Mouse (Mus musculus): ENCODE measurements around the gene Fat3.

The Fat3 gene

DNA sequence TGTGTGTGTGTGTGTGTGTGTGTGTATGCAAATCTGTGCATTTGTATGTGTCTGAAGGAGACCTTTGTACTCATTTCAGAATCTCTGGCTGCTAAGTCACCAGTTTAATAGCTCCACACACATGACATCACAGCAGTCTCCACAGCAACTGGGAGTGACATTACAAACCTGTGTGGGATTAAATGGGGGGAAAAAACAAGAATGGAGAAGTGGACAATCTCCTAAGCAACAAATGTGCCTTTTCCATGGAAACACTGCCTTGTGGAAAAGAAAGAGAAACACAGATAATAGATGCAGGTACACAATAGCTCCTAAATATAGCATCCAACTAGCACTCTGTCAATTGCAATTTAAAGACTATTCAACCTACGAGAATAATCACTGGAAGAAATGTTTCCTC, 353.4 kb downstream of the Fat3 start:
- DNase-seq (ENCODE audit: low read depth, low spot score) = no peak

DNA sequence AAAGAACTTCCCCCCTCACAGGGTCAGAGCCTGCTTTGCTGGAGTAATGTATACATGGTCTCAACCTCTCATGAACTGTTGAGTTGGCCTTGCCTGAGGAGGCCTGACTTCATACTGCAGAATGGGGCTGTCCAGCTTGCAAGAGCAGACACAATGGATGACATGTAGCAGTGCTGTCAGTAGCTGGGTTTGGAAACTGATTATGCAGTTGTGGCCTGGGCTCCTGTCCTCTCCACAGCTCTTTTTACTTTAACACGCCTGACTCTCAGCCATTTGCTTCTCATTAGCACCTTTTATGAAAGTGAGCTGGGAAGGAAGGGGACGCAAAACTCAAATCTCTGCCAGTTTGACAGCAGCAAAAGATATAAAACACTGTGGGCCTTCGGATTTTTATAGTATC, 356.4 kb downstream of the Fat3 start:
- DNase-seq (ENCODE audit: low read depth, low spot score) = no peak

DNA sequence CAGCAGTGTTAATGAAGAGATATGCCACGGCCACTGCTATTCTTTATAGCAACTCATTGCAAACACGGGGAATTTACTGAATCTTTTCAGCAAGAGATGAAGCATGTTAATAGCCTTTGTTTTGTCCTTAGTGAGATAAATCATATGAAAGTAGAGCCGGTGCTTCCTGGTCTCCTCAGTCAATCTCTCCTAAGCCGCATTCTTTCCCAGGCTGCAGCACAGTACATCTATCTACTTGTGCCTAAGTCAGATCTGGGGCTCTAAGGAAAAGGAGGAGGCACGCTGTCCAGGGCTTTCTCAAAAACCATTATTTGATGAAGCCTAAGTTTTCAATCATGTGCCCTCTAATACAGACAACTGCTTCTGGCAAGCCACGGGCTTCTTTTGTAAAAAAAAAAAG, 361.8 kb downstream of the Fat3 start:
- DNase-seq (ENCODE audit: low read depth, low spot score) = no peak

DNA sequence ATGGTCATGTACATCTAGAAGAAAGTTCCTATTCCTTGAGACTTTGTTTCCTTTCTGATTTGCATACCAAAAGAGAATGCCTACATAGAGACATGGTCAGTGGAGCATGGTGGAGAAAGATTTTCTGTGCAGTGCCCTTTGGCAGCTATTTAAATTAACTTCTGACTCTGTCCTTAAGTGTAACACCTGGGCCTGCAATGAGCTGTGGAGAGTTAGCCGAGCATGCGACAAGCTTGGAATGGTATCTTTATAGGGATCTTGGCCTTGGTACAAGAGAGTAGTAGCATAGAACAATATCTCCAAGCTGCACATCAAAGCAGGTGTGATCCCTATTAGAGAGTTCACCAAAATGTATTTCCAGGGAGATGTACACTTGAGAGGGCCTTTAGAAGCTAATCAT, 368.0 kb downstream of the Fat3 start:
- DNase-seq (ENCODE audit: low read depth, low spot score) = no peak

DNA sequence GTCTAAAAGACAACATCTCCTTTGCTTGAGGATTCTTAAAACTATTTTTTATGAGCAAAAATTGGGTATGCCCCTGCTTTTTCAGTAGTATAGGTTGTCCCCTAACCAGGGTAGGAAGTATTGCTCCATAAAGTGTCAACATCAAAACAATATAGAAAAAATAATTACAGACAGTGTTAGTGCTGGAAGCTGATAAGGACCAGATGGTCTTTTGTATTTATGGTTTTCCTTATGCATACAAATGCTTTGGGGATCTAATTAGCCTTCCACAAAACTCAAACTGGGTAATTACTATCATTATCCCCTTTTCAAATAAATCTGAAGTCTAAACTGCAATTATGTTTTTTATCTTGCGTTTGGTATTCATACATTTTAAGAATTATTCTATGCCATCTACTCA, 368.5 kb downstream of the Fat3 start:
- no peak for DNase-seq (ENCODE audit: low read depth, low spot score)

DNA sequence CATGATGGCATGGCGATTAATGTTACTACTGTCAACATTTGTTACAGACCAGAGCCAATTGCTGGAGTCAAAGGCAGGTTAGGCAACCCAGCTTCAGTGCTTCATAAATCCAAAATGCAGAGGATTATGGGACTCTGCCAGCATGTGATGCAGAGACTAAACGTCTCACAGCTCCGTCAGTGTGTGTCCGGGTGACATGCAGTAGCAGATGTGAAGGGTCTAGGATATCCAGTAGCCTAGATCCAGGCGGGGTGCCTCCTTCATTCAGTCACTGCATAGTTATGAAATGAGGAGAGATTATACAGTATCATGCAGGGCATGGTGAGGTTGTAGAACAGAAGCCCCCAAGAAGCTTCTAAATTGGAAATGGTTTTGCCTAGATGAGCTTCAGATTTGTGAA, 379.3 kb downstream of the Fat3 start:
- DNase-seq (ENCODE audit: low read depth, low spot score) = no peak

DNA sequence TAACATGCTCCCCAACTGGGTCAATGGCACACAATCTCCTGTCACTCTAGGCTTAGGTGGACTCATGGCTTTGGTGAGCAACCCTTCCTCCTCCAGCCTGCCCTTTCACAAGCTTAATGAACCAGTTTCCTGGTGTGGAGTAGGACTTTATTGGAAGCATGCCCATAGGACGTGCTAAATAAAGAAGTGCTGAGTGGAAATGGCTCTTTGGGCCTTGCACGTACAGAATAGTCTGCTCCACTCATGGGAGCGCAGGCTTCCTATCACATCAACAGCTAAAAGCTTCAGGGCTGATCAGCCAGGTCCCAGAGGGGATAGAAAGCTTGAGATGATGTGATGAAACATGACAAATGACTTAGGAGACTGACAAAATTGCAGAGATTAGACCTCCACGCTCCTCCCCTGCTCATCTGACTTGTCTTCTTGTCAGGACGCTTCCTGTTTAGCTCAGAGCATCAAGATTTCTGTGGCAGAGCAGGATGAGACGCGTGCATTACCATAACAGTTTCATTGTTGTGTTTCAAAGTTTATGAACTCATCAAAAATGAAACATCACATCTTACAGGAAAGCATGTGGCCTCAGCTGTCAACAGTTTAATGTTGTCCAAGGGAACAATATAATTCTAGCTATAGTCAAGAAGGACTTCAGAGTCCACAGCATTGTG, 386.1 kb downstream of the Fat3 start:
- no peak for DNase-seq (ENCODE audit: low read depth, low spot score)

DNA sequence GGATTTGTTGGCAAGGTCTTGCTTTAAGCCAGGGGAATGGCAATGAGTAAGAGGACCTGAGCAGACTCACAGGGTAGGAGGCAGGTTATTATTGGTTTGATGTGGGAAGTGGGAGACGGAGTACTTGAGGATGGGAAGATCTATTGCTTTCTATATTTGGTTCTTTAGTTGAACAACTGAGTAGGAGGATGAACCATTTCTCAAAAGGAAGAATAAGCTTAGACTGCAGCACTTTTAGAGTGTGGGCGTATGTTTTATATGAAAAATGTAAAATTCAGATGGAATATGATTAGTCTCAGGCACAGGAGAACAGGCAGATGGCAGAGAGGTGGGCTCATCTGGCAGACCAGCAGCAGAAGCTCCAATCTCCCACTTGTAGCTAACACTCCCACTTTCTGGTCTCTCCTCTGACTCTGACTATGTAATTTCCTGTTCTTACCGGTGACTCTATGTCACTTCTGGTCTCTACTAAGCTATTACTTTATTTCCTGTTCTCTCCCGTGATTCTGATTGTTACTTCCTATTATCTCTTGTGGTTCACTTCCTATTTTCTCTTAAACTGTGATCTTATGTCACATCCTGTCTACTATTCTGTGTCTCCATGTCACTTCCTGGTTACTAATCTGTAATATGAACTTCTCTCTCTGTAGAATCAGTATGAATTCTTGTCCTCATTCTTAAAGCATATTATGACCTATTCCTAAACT, 387.0 kb downstream of the Fat3 start:
- no peak for DNase-seq (ENCODE audit: low read depth, low spot score)

DNA sequence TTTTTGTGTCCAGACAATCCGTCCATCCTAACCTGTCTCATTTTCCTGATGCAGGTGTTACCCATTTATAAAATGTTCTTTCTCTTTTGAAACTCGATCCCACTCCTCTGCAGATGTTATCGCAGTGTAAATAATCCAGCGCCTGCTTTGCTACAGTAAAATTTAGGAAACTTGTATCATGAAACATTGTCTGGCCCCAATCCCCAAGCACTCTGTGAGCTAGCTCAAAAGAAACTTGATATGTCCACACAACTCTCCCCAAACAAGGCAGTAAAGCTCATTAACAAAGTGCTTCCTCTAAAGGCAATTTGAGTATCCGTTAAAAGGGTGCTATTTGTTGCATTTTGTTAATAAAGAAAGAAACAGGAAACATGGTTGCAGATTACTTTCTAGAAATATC, 393.2 kb downstream of the Fat3 start:
- DNase-seq (ENCODE audit: low read depth, low spot score) = no peak

DNA sequence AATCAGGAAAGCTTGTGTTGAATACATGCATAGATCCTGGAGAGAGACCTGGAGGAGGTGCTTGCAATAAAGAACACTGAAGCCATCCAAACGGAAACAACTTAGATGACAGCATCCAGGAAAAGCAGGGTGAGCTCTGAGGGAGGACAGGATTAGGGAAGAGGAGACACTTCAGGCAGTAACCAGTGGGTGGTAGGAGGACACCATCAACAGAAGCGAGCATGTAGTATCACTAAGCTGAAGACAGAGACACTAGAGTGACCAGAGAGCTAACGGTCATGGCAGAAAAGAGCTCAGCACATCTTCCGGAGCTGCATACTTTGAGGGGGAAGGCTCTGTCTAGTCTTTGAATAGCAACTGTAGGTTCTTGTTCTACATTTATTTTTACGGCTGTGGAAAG, 393.7 kb downstream of the Fat3 start:
- DNase-seq (ENCODE audit: low read depth, low spot score) = no peak

DNA sequence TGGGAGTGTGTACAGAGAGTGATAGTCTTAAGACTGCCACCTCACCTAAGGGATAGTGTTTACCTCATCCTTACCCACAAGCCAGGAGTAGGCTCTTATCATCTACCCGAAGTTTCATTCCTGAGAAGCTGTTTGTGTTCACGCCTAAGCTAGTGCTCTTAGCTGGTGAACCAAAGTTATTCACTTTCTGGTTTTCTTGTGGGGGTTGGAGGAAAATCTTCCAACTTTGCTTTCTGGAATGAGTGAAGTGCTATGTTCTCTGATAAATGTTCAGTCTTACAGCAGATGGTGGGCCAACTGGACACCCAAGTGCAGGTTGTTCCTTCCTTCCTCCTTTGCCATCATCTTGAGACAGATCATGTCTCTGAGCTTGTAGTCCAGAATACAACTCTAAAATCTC, 402.5 kb downstream of the Fat3 start:
- no peak for DNase-seq (ENCODE audit: low read depth, low spot score)

DNA sequence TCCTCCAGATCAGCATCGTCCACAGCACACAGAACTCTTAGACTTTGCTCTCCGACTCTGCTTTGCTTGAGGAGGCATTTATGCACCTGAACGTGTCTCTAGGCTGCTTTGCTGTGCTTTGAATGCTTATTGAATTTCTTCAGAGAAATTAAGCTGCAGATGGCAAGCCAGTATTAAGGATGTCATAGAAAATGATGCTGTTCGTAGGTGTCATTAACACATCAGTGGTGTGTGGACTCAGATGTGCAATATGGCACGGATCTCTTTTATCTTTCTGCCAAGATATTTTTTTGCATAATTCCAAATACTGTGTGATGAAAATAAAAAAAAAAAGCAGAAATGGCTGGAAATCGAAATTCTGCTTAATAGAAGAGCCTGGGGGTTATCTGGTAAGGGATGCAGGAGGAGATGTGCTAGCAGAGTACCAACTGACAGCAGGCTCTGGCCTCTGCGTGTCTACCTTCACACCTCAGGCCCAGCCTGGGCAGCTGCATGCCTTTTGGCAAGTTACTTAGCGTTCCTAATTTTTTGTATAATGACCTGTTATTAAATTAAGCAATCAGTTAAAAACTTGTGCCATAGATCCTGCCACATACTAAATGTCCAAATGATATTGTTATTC, 407.9 kb downstream of the Fat3 start:
- DNase-seq (ENCODE audit: low read depth, low spot score) = no peak

DNA sequence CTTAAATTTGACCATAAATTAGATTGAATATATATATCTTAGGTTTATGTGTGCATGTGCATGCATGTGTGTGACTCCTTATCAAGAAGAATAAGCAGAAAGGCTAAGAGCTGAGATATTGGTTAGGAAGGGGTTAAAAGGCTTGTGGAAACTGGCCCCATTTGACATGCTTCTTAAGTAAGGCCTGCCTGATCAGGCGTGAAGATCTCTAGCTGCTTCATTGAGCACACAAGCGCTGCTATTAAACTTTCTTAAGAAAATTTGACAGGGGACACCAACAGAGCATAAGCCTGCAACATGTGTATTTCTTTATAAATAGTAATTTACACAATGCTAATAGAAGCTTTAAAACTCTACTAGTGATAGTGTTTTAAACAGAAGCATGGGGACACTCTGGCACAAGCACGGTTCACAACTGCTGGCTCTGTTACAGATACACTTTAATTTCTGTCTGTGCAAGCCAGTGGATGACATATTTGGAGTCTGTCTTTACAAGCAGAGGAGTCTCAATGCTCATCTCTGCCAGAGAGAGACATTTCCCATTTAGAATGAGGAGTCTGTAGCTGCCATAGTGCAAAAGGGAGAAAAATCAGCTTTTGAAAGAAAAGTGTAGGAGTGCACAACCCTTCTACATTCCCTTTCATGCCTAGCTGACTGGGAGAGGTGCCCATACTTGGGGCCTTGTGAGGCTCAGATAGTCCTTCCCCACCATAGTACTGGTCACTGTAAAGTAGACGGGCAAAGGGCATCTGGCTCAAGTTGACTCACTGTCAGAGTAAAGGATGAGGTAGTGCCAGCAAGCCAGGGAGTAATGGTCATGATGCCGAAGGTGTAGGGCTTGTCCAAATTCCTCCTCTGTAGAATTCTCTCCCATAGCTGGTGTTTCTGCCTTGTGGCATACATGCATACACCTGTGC, 408.8 kb downstream of the Fat3 start:
- no peak for DNase-seq (ENCODE audit: low read depth, low spot score)

DNA sequence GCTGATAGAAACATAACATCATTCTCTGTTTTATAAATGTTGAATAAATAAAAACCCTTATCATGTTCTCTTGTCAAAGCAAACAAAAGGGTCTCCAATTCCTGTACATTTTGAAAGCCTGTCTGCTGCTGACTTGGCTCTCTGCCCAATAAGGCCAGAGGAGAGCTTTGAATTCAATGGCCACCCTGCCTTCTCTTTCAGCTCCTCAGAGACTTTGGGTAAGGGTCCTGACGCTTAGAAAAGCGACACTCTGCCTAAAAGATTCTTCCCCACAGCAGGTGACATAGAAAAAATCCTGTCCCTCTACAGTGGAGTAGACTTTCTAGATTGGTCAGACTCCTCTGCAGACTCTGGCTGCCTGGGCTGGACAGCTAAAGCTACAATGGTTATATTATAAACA, 421.8 kb downstream of the Fat3 start:
- no peak for DNase-seq (ENCODE audit: low read depth, low spot score)

DNA sequence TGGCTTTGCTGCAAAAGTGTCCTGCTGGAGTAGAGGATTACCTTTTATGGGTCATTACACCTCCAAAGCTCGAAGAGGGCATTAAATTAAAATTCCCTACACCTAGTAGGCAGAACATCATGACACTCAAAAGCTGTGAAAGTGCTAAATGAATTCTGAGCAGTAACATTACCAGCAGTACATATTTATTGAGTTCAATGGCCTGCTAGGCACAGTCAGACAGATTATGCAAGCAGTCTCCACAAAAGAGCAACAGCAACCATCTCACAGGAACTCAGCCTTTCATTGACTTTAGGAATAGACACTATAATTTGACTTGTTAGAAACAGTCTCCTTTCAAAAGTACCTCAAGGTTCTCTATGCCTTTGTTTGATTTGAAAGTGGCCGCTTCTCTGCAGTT, 426.4 kb downstream of the Fat3 start:
- DNase-seq (ENCODE audit: low read depth, low spot score) = no peak

DNA sequence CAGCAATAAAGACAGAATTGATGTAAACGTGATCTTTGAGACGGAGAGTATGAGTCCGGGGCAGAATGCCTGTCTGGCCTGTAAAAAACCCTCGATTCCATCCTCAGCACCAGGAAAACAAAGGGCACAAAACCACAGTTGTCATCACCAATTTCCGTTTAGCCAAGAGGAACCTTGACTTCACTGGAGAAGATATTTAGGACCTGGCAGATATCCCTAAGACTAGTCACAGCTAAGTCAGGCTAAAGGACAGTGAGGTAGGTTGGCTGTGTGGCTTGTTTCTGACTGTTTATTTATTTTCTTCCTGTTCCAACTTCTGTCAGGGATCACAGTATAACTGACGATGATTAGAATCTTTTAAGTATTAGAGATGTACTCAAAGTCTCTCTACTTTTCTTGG, 427.0 kb downstream of the Fat3 start:
- no peak for DNase-seq (ENCODE audit: low read depth, low spot score)

DNA sequence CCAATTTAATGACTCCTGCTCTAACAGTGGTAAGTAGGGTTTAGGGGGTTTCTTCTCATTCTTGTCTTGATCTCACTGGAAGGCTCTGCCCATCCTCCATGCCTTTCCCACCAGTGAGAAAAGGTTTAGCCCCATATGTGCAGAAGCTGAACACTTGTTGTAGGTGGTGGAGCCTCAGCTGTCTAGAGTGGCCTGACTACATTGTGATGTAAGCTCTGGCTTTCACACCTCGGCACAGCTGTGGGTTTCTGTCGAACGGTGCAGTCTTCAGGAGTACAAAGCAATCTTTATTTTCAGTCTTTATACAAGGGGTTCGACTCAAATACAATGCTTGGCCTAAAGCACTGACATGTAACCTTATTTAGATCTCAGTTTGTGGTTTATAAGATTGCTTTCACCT, 437.6 kb downstream of the Fat3 start:
- DNase-seq (ENCODE audit: low read depth, low spot score) = no peak

DNA sequence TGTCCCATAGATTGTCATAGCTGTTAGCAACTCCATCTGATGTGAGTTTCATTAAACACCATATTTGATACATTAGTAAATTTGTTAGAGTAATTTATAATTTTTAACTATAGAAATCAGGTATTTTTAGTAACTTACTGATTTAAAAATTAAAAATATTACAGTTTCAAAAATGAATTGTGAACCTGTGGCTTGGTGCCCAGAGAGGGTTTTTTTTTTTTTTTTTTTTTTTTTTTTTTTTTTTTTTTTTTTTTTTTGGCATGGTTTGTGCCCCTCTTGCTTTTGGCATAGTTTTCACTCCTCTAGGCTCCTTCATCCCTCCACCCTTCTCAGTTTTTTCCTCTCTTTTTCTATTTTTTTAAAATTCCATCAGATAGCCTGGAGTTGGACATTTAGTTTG, 438.6 kb downstream of the Fat3 start:
- DNase-seq (ENCODE audit: low read depth, low spot score) = no peak

DNA sequence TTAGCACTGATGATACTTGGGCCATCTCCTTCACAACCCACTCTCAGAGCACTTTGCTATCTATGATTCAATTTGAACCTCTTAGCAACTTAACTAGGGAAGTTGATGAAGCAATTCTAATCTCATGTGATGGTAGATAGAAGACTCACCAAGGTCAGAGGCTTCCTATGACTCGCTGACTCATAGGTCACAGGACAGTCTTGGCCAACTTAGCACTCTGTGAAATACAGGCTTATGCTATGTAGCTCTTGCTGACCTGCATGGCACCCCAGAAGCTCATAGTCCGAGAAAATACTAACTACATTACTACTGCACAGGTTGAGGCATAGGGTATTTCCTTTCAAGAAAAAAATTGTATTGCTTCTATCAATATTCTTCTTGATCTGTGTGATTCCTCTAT, 454.4 kb downstream of the Fat3 start:
- no peak for DNase-seq (ENCODE audit: low read depth, low spot score)

DNA sequence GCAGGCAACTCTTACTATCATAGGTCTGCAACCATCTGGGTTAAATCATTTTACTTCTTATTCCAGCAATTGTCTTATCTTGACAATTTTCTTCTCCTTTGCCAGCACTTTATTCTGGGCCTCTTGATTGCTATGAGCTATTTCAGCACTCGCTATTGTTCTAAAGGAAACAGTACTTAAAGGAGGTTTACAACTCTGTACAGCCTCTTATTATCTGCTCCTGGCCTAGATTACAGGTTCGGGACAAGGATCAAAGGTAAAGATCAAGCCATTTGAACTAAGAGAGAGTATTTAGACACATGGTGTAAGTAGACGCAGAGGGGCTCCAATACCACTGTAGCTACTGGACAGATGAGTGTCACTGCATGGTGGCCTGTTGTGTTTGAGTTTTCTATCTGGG, 463.7 kb downstream of the Fat3 start:
- DNase-seq (ENCODE audit: low read depth, low spot score) = no peak

DNA sequence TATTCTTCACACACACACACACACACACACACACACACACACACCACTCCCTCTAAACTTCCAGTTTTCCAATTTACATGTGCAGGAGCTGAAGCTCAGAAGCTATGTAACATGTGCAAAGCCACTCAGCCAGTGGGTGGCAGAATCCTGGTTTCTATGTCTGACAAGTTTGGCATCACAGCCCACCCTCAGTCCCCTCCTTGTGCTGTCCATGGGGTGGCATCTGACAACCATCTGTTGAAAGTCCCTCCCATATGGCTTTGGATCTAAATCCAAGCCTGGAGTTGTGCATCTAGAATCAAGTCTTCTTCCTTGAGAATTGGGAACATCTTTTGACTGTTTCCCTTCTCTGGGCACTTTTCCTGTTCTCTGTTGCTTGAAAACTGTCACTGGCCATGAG, 464.7 kb downstream of the Fat3 start:
- DNase-seq (ENCODE audit: low read depth, low spot score) = no peak

DNA sequence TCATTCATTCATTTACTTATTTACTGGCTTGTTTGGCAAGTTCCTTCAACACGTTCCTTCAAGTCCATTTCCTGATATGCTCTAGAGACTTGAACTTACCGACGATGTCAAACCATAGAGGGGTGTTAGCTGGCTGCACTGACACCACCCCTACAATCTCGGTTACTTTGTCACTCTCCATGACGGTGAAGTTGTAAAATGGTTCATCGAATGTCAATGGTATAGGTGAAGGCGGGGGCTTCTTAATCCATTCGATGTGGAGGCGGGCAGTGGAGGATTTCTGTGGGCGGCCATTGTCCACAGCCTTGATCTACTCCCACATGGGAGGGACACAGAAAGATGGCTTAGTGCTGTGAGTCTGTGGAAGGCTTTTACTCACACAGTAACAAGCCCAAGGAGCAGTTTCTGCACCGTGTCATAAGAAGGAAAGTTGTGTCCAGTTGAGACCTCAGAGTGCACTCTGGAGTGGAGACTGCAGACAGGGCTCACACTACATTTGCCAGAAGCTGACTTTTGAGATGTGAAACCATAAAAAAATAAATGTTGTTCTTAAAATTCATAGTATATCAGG, 471.3 kb downstream of the Fat3 start:
- DNase-seq (ENCODE audit: low read depth, low spot score) = no peak

Measured in c-Kit-negative CD71-positive TER-119-positive erythroid progenitor cells, embryonic 14.5 days (primary cell).